Mouse (Mus musculus) brain, embryonic 14.5 days (tissue): ENCODE data around the gene Cox4i2.

Source experiments
- CTCF ChIP-seq: fragments of 200-500 bp; IDR thresholded peaks from 2 replicates; pipeline ENCODE4 v1.5.1; 2012; ENCODE audit warnings: inconsistent platforms, mild to moderate bottlenecking, moderate library complexity, borderline replicate concordance; ENCODE audit not compliant: insufficient read depth, insufficient read length; ENCODE audit errors: extremely low read depth
- POLR2A ChIP-seq: fragments of 200-500 bp; IDR thresholded peaks from 2 replicates; pipeline ENCODE4 v1.6.1; 2012; ENCODE audit warnings: mild to moderate bottlenecking, inconsistent platforms, borderline replicate concordance; ENCODE audit not compliant: poor library complexity, insufficient read depth, insufficient read length, severe bottlenecking; ENCODE audit errors: extremely low read depth

DNA sequence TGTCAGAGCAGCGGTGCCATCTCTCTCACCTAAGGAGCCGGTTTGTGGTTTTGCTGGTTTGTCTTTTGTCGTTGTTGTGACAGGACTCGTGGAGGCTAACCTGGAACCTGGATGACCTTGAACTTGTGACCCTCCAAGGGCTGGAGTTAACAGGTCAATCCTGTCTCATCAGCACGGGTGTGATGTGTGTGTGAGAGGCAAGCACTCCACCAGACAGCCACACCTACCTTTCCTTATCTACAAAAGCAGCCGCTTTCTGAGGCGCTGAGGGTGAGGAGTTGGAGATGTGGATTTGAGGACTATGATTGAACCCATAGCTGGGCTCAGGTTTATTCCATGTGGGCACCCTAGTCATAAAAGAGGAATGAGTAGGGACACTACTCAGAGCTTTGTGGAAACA, 15.7 kb downstream of the Cox4i2 start:
- TF ChIP-seq POLR2A = no peak
- TF ChIP-seq CTCF = no peak
